Mouse (Mus musculus) lung, embryonic 16.5 days (tissue): ENCODE data around the gene Epdr1. TPM values are rescaled to one million over a fixed set of nuclear protein-coding genes. Genes with fewer than 3 reads are reported as not detected.

Source experiments
- ATAC-seq: fragments of 200-750 bp; cut with Nextera tagmentation; 2 replicates; pipeline ENCODE4 v1.8.0; 2017; ENCODE audit warnings: low read depth, mild to moderate bottlenecking, moderate library complexity
- H3K27ac ChIP-seq: fragments of 300-500 bp; sonication (generic); 2 replicates; pipeline ENCODE4 v1.5.1; 2014; ENCODE audit warnings: mild to moderate bottlenecking, control low read depth, low read length
- H3K27me3 ChIP-seq: fragments of 300-500 bp; sonication (generic); 2 replicates; pipeline ENCODE4 v1.6.1; 2014; ENCODE audit warnings: low read depth, low read length, mixed read lengths; ENCODE audit not compliant: control insufficient read depth, insufficient read depth
- H3K36me3 ChIP-seq: fragments of 300-500 bp; sonication (generic); 2 replicates; pipeline ENCODE4 v1.6.1; 2014; ENCODE audit warnings: low read length; ENCODE audit not compliant: control insufficient read depth, insufficient read depth
- H3K4me1 ChIP-seq: fragments of 300-500 bp; sonication (generic); replicated peaks from 2 replicates; pipeline ENCODE4 v1.6.1; 2014; ENCODE audit warnings: low read length, mixed read lengths; ENCODE audit not compliant: control insufficient read depth, insufficient read depth
- H3K4me2 ChIP-seq: fragments of 300-500 bp; sonication (generic); 2 replicates; pipeline ENCODE4 v1.6.1; 2014; ENCODE audit warnings: low read depth, low read length, control low read depth
- H3K4me3 ChIP-seq: fragments of 300-500 bp; sonication (generic); 2 replicates; pipeline ENCODE4 v1.5.1; 2014; ENCODE audit warnings: mild to moderate bottlenecking, low read length, control low read depth
- H3K9ac ChIP-seq: fragments of 300-500 bp; sonication (generic); 2 replicates; pipeline ENCODE4 v1.6.1; 2014; ENCODE audit warnings: low read length, control low read depth
- H3K9me3 ChIP-seq: fragments of 300-500 bp; sonication (generic); 2 replicates; pipeline ENCODE4 v1.6.1; 2016; ENCODE audit warnings: low read length; ENCODE audit not compliant: control insufficient read depth
- WGBS: fragments of 180-500 bp; shearing (Covaris S2); extraction: QIAGEN DNeasy Blood & Tissue Kit; methylation state at CpG from one replicate; pipeline ENCODE4 v1.1.7; 2014; 5-methylcytosine and 5-hydroxymethylcytosine counted together
- polyA plus RNA-seq: library from polyadenylated mRNA; unstranded; fragments of >200 nt; fragmentation: Nextera tagmentation; extraction: Ambion mirVana; gene quantifications from 2 replicates; pipeline ENCODE4 v1.2.1, GENCODE M21; 2015

Gene Epdr1
- polyA plus RNA-seq = 22.5 TPM in 2 replicates

GRCm38 (mm10) chr13:19619216-19619927 lies at the start of gene Epdr1:
Gene Epdr1, minus strand, starts transcription at chr13:19619927.
- peak; percentile 81 for ATAC-seq
- Histone ChIP-seq H3K27ac (peak within 1 kb of the TSS; percentile 51), H3K4me3 (peak within 1 kb of the TSS; percentile 74), H3K4me1 (peaks cover 7% of the 10 kb centered on the region), H3K9ac (peak within 1 kb of the TSS; percentile 89), H3K36me3 (no peaks in the 10 kb centered on the region), H3K4me2 (peak within 1 kb of the TSS; percentile 99), H3K27me3 (peaks cover 8% of the 10 kb centered on the region), H3K9me3 (no peaks in the 10 kb centered on the region)
- WGBS = under 1% methylated on average over 45 of the region's 46 CpGs

- H3K4me3 ChIP-seq = no peak overlapping the region
- no peak overlapping the region for H3K4me2 ChIP-seq
- 73% methylated on average over 4 of the region's 4 CpGs for WGBS
- no peaks in the 10 kb centered on the region for H3K36me3 ChIP-seq
- H3K9me3 ChIP-seq = no peaks in the 10 kb centered on the region
- H3K27me3 ChIP-seq = no peaks in the 10 kb centered on the region
- no peaks in the 10 kb centered on the region for H3K4me1 ChIP-seq
- no peak overlapping the region for H3K9ac ChIP-seq
- no peak for ATAC-seq
- H3K27ac ChIP-seq = no peak overlapping the region
These were observed 48.8 kb upstream of the Epdr1 start for GRCm38 (mm10) chr13:19668355-19669140.

- H3K9me3 ChIP-seq = no peaks in the 10 kb centered on the region
These were observed 32.7 kb upstream of the Epdr1 start for GRCm38 (mm10) chr13:19652405-19652804.

GRCm38 (mm10) chr13:19649824-19650223 lies 30.1 kb upstream of the Epdr1 start:
- Histone ChIP-seq H3K9ac (no peak overlapping the region), H3K27ac (no peak overlapping the region)
- 96% methylated on average over 2 of the region's 2 CpGs for WGBS

More at GRCm38 (mm10) chr13:19652405-19652804, 32.7 kb upstream of the Epdr1 start:
- 91% methylated on average over 2 of the region's 2 CpGs for WGBS
- Histone ChIP-seq H3K4me2 (no peak overlapping the region), H3K9ac (no peak overlapping the region), H3K27ac (no peak overlapping the region), H3K4me1 (no peaks in the 10 kb centered on the region), H3K4me3 (no peak overlapping the region), H3K27me3 (no peaks in the 10 kb centered on the region), H3K36me3 (no peaks in the 10 kb centered on the region)
- ATAC-seq = no peak

GRCm38 (mm10) chr13:19644225-19644624 lies 24.5 kb upstream of the Epdr1 start:
- Histone ChIP-seq H3K4me3 (no peak overlapping the region), H3K4me1 (no peaks in the 10 kb centered on the region), H3K9me3 (no peaks in the 10 kb centered on the region), H3K9ac (no peak overlapping the region), H3K4me2 (no peak overlapping the region), H3K36me3 (no peaks in the 10 kb centered on the region), H3K27ac (no peak overlapping the region), H3K27me3 (no peaks in the 10 kb centered on the region)
- no peak for ATAC-seq
- 62% methylated on average over 2 of the region's 2 CpGs for WGBS

More at GRCm38 (mm10) chr13:19649824-19650223, 30.1 kb upstream of the Epdr1 start:
- Histone ChIP-seq H3K4me3 (no peak overlapping the region), H3K4me2 (no peak overlapping the region), H3K9me3 (no peaks in the 10 kb centered on the region), H3K27me3 (no peaks in the 10 kb centered on the region), H3K4me1 (no peaks in the 10 kb centered on the region), H3K36me3 (no peaks in the 10 kb centered on the region)
- no peak for ATAC-seq

GRCm38 (mm10) chr13:19643519-19643918 lies 23.8 kb upstream of the Epdr1 start:
- Histone ChIP-seq H3K4me2 (no peak overlapping the region), H3K9me3 (no peaks in the 10 kb centered on the region), H3K4me3 (no peak overlapping the region), H3K4me1 (no peaks in the 10 kb centered on the region), H3K27ac (no peak overlapping the region), H3K36me3 (no peaks in the 10 kb centered on the region), H3K9ac (no peak overlapping the region), H3K27me3 (no peaks in the 10 kb centered on the region)
- no peak for ATAC-seq
- WGBS = 45% methylated on average over 1 of the region's 1 CpGs

- no peaks in the 10 kb centered on the region for H3K9me3 ChIP-seq
- WGBS = 58% methylated on average over 2 of the region's 2 CpGs
- ATAC-seq = no peak
These were observed 20.6 kb upstream of the Epdr1 start for GRCm38 (mm10) chr13:19640203-19640851.

GRCm38 (mm10) chr13:19636131-19636530 lies 16.4 kb upstream of the Epdr1 start:
- ATAC-seq = no peak

More at GRCm38 (mm10) chr13:19640203-19640851, 20.6 kb upstream of the Epdr1 start:
- Histone ChIP-seq H3K27me3 (no peaks in the 10 kb centered on the region), H3K27ac (no peak overlapping the region), H3K36me3 (no peaks in the 10 kb centered on the region), H3K4me2 (no peak overlapping the region), H3K9ac (no peak overlapping the region), H3K4me3 (no peak overlapping the region), H3K4me1 (no peaks in the 10 kb centered on the region)

More at GRCm38 (mm10) chr13:19636131-19636530, 16.4 kb upstream of the Epdr1 start:
- H3K27ac ChIP-seq = no peak overlapping the region
- WGBS = 63% methylated on average over 4 of the region's 4 CpGs
- no peaks in the 10 kb centered on the region for H3K27me3 ChIP-seq
- no peak overlapping the region for H3K4me3 ChIP-seq
- H3K9me3 ChIP-seq = no peaks in the 10 kb centered on the region
- H3K4me1 ChIP-seq = no peaks in the 10 kb centered on the region
- no peak overlapping the region for H3K4me2 ChIP-seq
- H3K36me3 ChIP-seq = no peaks in the 10 kb centered on the region
- no peak overlapping the region for H3K9ac ChIP-seq
